Mouse (Mus musculus) stomach, embryonic 15.5 days (tissue): ENCODE results near the gene Plekha6. TPM values are rescaled to one million over a fixed set of nuclear protein-coding genes. Genes with fewer than 3 reads are reported as not detected.

ENCODE experiments used
- ATAC-seq: fragments of 200-750 bp; cut with Nextera tagmentation; 2 replicates; pipeline ENCODE4 v1.8.0; 2017; ENCODE audit warnings: low read depth, moderate number of reproducible peaks, moderate TSS enrichment; ENCODE audit not compliant: insufficient read depth, low FRiP score
- H3K27ac ChIP-seq: fragments of 300-500 bp; sonication (generic); 2 replicates; pipeline ENCODE4 v1.5.1; 2015; ENCODE audit warnings: mild to moderate bottlenecking, inconsistent platforms
- H3K27me3 ChIP-seq: fragments of 300-500 bp; sonication (generic); replicated peaks from 2 replicates; pipeline ENCODE4 v1.6.1; 2015; ENCODE audit warnings: inconsistent platforms
- H3K36me3 ChIP-seq: fragments of 300-500 bp; sonication (generic); 2 replicates; pipeline ENCODE4 v1.6.1; 2015; ENCODE audit warnings: inconsistent platforms
- H3K4me1 ChIP-seq: fragments of 300-500 bp; sonication (generic); 2 replicates; pipeline ENCODE4 v1.6.1; 2015; ENCODE audit warnings: inconsistent platforms
- H3K4me2 ChIP-seq: fragments of 300-500 bp; sonication (generic); 2 replicates; pipeline ENCODE4 v1.6.1; 2015; ENCODE audit warnings: mild to moderate bottlenecking, inconsistent platforms
- H3K4me3 ChIP-seq: fragments of 300-500 bp; sonication (generic); replicated peaks from 2 replicates; pipeline ENCODE4 v1.5.1; 2015; ENCODE audit warnings: inconsistent platforms
- H3K9ac ChIP-seq: fragments of 300-500 bp; sonication (generic); 2 replicates; pipeline ENCODE4 v1.6.1; 2015; ENCODE audit warnings: inconsistent platforms
- H3K9me3 ChIP-seq: fragments of 300-500 bp; sonication (generic); 2 replicates; pipeline ENCODE4 v1.6.1; 2016; ENCODE audit warnings: inconsistent platforms
- WGBS: fragments of 180-500 bp; shearing (Covaris S2); methylation state at CpG from one replicate; pipeline ENCODE4 v1.1.7; 2015; 5-methylcytosine and 5-hydroxymethylcytosine counted together
- polyA plus RNA-seq: library from polyadenylated mRNA; unstranded; fragments of >200 nt; fragmentation: Nextera tagmentation; extraction: Ambion mirVana; gene quantifications from 2 replicates; pipeline ENCODE4 v1.2.1, GENCODE M21; 2015

The Plekha6 gene
- polyA plus RNA-seq, 1 experiment from 2014 or later: 16.5 TPM

- peak; percentile 33; the same call in 1 of the 2 replicates for ATAC-seq
- H3K36me3 ChIP-seq: no peaks in the 10 kb centered on the region
- no peaks in the 10 kb centered on the region for H3K9me3 ChIP-seq
- H3K27me3 ChIP-seq: no peaks in the 10 kb centered on the region
- no peak overlapping the region for H3K4me3 ChIP-seq
- 7% methylated on average over 11 of the region's 11 CpGs for whole genome bisulfite sequencing
- peak overlapping the region; percentile 87 for H3K27ac ChIP-seq
- no peak overlapping the region for H3K4me2 ChIP-seq
- H3K4me1 ChIP-seq: peaks cover 38% of the 10 kb centered on the region
- no peak overlapping the region for H3K9ac ChIP-seq
Observed at GRCm38 (mm10) chr1:133237670-133238069, 73.7 kb downstream of the Plekha6 start.

GRCm38 (mm10) chr1:133239121-133239812, 75.3 kb downstream of the Plekha6 start:
- H3K9me3 ChIP-seq: no peaks in the 10 kb centered on the region
- no peak overlapping the region for H3K9ac ChIP-seq
- H3K4me3 ChIP-seq: no peak overlapping the region
- H3K4me2 ChIP-seq: no peak overlapping the region
- H3K4me1 ChIP-seq: peaks cover 38% of the 10 kb centered on the region
- H3K27ac ChIP-seq: peak overlapping the region; percentile 23; the same call in 1 of the 2 replicates
- H3K36me3 ChIP-seq: no peaks in the 10 kb centered on the region
- ATAC-seq: no peak
- WGBS: 59% methylated on average over 6 of the region's 6 CpGs
- H3K27me3 ChIP-seq: no peaks in the 10 kb centered on the region

- no peak for ATAC-seq
- 78% methylated on average over 6 of the region's 6 CpGs for WGBS
- Histone ChIP-seq H3K36me3 (no peaks in the 10 kb centered on the region), H3K9me3 (no peaks in the 10 kb centered on the region), H3K4me2 (no peak overlapping the region), H3K4me1 (peaks cover 38% of the 10 kb centered on the region), H3K27me3 (no peaks in the 10 kb centered on the region), H3K27ac (no peak overlapping the region), H3K4me3 (no peak overlapping the region), H3K9ac (no peak overlapping the region)
Observed at GRCm38 (mm10) chr1:133239813-133240160, 75.8 kb downstream of the Plekha6 start.

GRCm38 (mm10) chr1:133240881-133241280, 76.9 kb downstream of the Plekha6 start:
- H3K4me1 ChIP-seq: peaks cover 45% of the 10 kb centered on the region
- peak overlapping the region; percentile 52 for H3K27ac ChIP-seq
- WGBS: 34% methylated on average over 3 of the region's 3 CpGs
- H3K4me3 ChIP-seq: no peak overlapping the region
- H3K27me3 ChIP-seq: no peaks in the 10 kb centered on the region
- peak overlapping the region; percentile 34 for H3K4me2 ChIP-seq
- H3K9ac ChIP-seq: no peak overlapping the region
- no peak for ATAC-seq
- no peaks in the 10 kb centered on the region for H3K36me3 ChIP-seq
- H3K9me3 ChIP-seq: no peaks in the 10 kb centered on the region

- H3K4me2 ChIP-seq: peak overlapping the region; percentile 19; the same call in 1 of the 2 replicates
Observed at GRCm38 (mm10) chr1:133244668-133245067, 80.7 kb downstream of the Plekha6 start.

GRCm38 (mm10) chr1:133245690-133246619, 81.9 kb downstream of the Plekha6 start:
- WGBS: 35% methylated on average over 12 of the region's 12 CpGs
- peak overlapping the region; percentile 27 for H3K4me3 ChIP-seq
- no peaks in the 10 kb centered on the region for H3K9me3 ChIP-seq
- H3K36me3 ChIP-seq: no peaks in the 10 kb centered on the region
- peaks cover 29% of the 10 kb centered on the region for H3K4me1 ChIP-seq
- peak overlapping the region; percentile 43 for H3K4me2 ChIP-seq
- H3K27ac ChIP-seq: peak overlapping the region; percentile 61
- ATAC-seq: peak; percentile 61
- no peaks in the 10 kb centered on the region for H3K27me3 ChIP-seq
- 0 out of 2 replicates have a peak overlapping the region, but pooled peaks have one; percentile 10 for H3K9ac ChIP-seq

More at GRCm38 (mm10) chr1:133244668-133245067, 80.7 kb downstream of the Plekha6 start:
- Histone ChIP-seq H3K9me3 (no peaks in the 10 kb centered on the region), H3K36me3 (no peaks in the 10 kb centered on the region), H3K4me3 (no peak overlapping the region), H3K9ac (no peak overlapping the region), H3K27ac (peak overlapping the region; percentile 61; the same call in 1 of the 2 replicates), H3K4me1 (peaks cover 29% of the 10 kb centered on the region), H3K27me3 (no peaks in the 10 kb centered on the region)
- peak; percentile 51 for ATAC-seq
- 45% methylated on average over 7 of the region's 7 CpGs for WGBS

- Histone ChIP-seq H3K4me1 (peaks cover 36% of the 10 kb centered on the region), H3K36me3 (no peaks in the 10 kb centered on the region), H3K9me3 (no peaks in the 10 kb centered on the region), H3K9ac (no peak overlapping the region), H3K4me2 (peak overlapping the region; percentile 43), H3K27me3 (no peaks in the 10 kb centered on the region), H3K27ac (no peak overlapping the region), H3K4me3 (no peak overlapping the region)
- 64% methylated on average over 5 of the region's 5 CpGs for WGBS
- no peak for ATAC-seq
Observed at GRCm38 (mm10) chr1:133247189-133247588, 83.2 kb downstream of the Plekha6 start.

- Histone ChIP-seq H3K27ac (peak overlapping the region; percentile 94), H3K36me3 (no peaks in the 10 kb centered on the region), H3K4me1 (peaks cover 65% of the 10 kb centered on the region), H3K9ac (no peak overlapping the region), H3K4me3 (no peak overlapping the region), H3K4me2 (no peak overlapping the region), H3K9me3 (no peaks in the 10 kb centered on the region), H3K27me3 (no peaks in the 10 kb centered on the region)
- WGBS: 82% methylated on average over 6 of the region's 6 CpGs
- no peak for ATAC-seq
Observed at GRCm38 (mm10) chr1:133250761-133251160, 86.8 kb downstream of the Plekha6 start.

- peak; percentile 66 for ATAC-seq
- Histone ChIP-seq H3K27ac (peak overlapping the region; percentile 94), H3K4me3 (no peak overlapping the region), H3K36me3 (no peaks in the 10 kb centered on the region), H3K9ac (no peak overlapping the region), H3K4me2 (no peak overlapping the region), H3K9me3 (no peaks in the 10 kb centered on the region), H3K4me1 (peaks cover 73% of the 10 kb centered on the region), H3K27me3 (no peaks in the 10 kb centered on the region)
- WGBS: 14% methylated on average over 5 of the region's 5 CpGs
Observed at GRCm38 (mm10) chr1:133251625-133252034, 87.6 kb downstream of the Plekha6 start.

GRCm38 (mm10) chr1:133252251-133252650, 88.2 kb downstream of the Plekha6 start:
- Histone ChIP-seq H3K9ac (no peak overlapping the region), H3K27me3 (no peaks in the 10 kb centered on the region), H3K4me1 (peaks cover 77% of the 10 kb centered on the region), H3K27ac (peak overlapping the region; percentile 84), H3K9me3 (no peaks in the 10 kb centered on the region), H3K36me3 (no peaks in the 10 kb centered on the region), H3K4me3 (no peak overlapping the region), H3K4me2 (no peak overlapping the region)
- WGBS: 56% methylated on average over 3 of the region's 3 CpGs
- ATAC-seq: no peak

- WGBS: 37% methylated on average over 10 of the region's 10 CpGs
- Histone ChIP-seq H3K9me3 (no peaks in the 10 kb centered on the region), H3K4me1 (peaks cover 76% of the 10 kb centered on the region), H3K27me3 (no peaks in the 10 kb centered on the region), H3K4me3 (no peak overlapping the region), H3K27ac (peak overlapping the region; percentile 84), H3K36me3 (no peaks in the 10 kb centered on the region), H3K9ac (no peak overlapping the region), H3K4me2 (peak overlapping the region; percentile 23; the same call in 1 of the 2 replicates)
- ATAC-seq: no peak
Observed at GRCm38 (mm10) chr1:133252801-133253531, 89.0 kb downstream of the Plekha6 start.
